Mouse (Mus musculus) neural tube, embryonic 13.5 days (tissue): ENCODE results near the gene Fam213a. TPM values are rescaled to one million over a fixed set of nuclear protein-coding genes. Genes with fewer than 3 reads are reported as not detected.
A peak's percentile ranks its signal among the peaks of the same experiment; 100 is the strongest.

Experiments
- ATAC-seq: fragments of 200-750 bp; cut with Nextera tagmentation; 2 replicates; pipeline ENCODE4 v1.8.0; 2017; ENCODE audit warnings: low read depth, mild to moderate bottlenecking, moderate TSS enrichment, moderate library complexity
- H3K27ac ChIP-seq: fragments of 300-500 bp; sonication (generic); replicated peaks from 2 replicates; pipeline ENCODE4 v1.5.1; 2015; ENCODE audit warnings: moderate library complexity, mild to moderate bottlenecking, inconsistent platforms
- H3K27me3 ChIP-seq: fragments of 300-500 bp; sonication (generic); 2 replicates; pipeline ENCODE4 v1.6.1; 2015; ENCODE audit warnings: mild to moderate bottlenecking, inconsistent platforms
- H3K36me3 ChIP-seq: fragments of 300-500 bp; sonication (generic); 2 replicates; pipeline ENCODE4 v1.6.1; 2015; ENCODE audit warnings: mild to moderate bottlenecking, inconsistent platforms
- H3K4me1 ChIP-seq: fragments of 300-500 bp; sonication (generic); replicated peaks from 2 replicates; pipeline ENCODE4 v1.6.1; 2015; ENCODE audit warnings: inconsistent platforms
- H3K4me2 ChIP-seq: fragments of 300-500 bp; sonication (generic); 2 replicates; pipeline ENCODE4 v1.6.1; 2015; ENCODE audit warnings: inconsistent platforms, mild to moderate bottlenecking, moderate library complexity
- H3K4me3 ChIP-seq: fragments of 300-500 bp; sonication (generic); 2 replicates; pipeline ENCODE4 v1.5.1; 2015; ENCODE audit warnings: mild to moderate bottlenecking, inconsistent platforms
- H3K9ac ChIP-seq: fragments of 300-500 bp; sonication (generic); 2 replicates; pipeline ENCODE4 v1.6.1; 2015; ENCODE audit warnings: moderate library complexity, mild to moderate bottlenecking, inconsistent platforms
- H3K9me3 ChIP-seq: fragments of 300-500 bp; sonication (generic); 2 replicates; pipeline ENCODE4 v1.6.1; 2016; ENCODE audit warnings: inconsistent platforms
- WGBS: fragments of 180-500 bp; shearing (Covaris S2); methylation state at CpG from one replicate; pipeline ENCODE4 v1.1.7; 2015; 5-methylcytosine and 5-hydroxymethylcytosine counted together
- polyA plus RNA-seq: library from polyadenylated mRNA; unstranded; fragments of >200 nt; fragmentation: Nextera tagmentation; extraction: Ambion mirVana; gene quantifications from 2 replicates; pipeline ENCODE4 v1.2.1, GENCODE M21; 2015

Gene Fam213a
- polyA plus RNA-seq, 1 experiment from 2014 or later: 73.4 TPM

DNA sequence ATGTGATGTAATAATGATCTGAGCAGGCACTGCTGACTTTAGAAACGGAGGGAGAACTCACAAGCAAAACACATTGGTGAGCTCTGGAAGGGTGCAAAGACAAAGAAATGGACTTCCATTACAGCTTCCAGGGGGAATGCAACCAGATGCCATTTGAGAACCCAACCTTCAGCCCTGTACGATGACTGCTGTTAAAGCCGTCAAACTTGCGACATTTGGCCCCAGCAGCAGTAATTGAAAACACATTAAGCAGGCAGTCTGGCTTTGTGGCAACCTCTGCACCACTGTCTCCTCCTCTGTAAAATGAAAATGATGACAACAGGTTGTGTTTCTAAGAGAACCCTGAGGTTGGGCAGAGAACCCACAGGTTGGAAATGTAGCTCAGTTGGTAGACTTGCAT, 12.8 kb downstream of the Fam213a start:
- H3K9ac ChIP-seq: no peak overlapping the region
- H3K4me2 ChIP-seq: no peak overlapping the region
- H3K27ac ChIP-seq: no peak overlapping the region
- ATAC-seq: no peak
- no peaks in the 10 kb centered on the region for H3K9me3 ChIP-seq
- no peaks in the 10 kb centered on the region for H3K27me3 ChIP-seq
- H3K4me1 ChIP-seq: peaks cover 16% of the 10 kb centered on the region
- 76% methylated on average over 4 of the region's 4 CpGs for WGBS
- no peak overlapping the region for H3K4me3 ChIP-seq
- peaks cover 47% of the 10 kb centered on the region for H3K36me3 ChIP-seq

DNA sequence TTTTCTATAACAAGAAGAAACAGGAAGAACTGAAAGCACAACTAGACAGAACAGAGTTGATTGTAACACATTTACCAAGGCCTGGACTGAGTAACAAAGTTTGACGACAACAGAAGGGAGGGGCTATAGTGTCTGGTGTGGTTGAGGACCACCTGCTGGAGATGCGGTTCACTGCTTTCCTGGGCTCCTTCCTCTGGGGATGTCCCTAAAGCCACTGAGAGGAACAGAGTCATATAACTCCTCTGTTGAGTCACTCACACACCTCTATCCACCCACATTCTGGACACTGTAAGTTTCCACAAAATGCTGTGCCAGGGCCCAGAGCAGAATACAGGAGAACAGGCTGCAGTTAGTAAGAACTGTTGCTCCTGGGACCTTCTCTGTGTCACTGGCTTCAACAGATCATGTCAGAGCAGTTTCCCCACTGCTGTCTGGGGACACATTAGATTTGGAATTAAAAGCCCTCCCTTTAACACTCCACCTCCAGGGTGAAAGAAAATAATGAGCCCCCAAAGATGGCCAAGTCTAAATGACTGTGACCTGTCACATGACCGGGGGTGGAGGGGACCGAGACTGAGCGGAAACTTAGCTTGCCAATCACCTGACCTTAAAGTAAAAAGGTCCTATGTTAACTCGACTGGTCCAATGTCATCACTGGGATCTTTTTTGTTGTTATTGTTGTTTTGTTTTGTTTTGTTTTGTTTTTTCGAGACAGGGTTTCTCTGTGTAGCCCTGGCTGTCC, 13.5 kb downstream of the Fam213a start:
- WGBS: 86% methylated on average over 7 of the region's 7 CpGs
- H3K36me3 ChIP-seq: peaks cover 54% of the 10 kb centered on the region
- no peak overlapping the region for H3K9ac ChIP-seq
- no peaks in the 10 kb centered on the region for H3K27me3 ChIP-seq
- H3K4me2 ChIP-seq: no peak overlapping the region
- no peaks in the 10 kb centered on the region for H3K9me3 ChIP-seq
- no peak overlapping the region for H3K4me3 ChIP-seq
- peaks cover 16% of the 10 kb centered on the region for H3K4me1 ChIP-seq
- ATAC-seq: no peak
- no peak overlapping the region for H3K27ac ChIP-seq

DNA sequence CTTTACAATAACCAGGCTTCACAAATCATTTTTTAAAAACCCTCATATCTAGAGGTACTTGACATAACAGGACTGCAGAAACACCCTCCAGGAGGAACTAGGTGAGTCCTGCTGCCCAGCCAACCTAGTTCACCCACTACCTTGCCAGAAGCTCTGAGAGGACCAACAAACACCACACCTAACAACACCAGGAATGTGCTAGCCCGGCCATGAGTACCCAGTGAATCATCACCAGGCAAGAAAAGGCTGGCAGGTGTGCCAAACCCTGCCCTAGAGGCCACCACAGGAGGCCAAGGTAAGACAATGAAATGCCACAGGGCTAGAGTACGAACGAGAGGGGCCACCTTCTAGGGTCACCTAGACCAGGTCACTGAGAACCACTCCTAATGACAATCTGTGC, 17.4 kb downstream of the Fam213a start:
- 78% methylated on average over 3 of the region's 3 CpGs for WGBS

DNA sequence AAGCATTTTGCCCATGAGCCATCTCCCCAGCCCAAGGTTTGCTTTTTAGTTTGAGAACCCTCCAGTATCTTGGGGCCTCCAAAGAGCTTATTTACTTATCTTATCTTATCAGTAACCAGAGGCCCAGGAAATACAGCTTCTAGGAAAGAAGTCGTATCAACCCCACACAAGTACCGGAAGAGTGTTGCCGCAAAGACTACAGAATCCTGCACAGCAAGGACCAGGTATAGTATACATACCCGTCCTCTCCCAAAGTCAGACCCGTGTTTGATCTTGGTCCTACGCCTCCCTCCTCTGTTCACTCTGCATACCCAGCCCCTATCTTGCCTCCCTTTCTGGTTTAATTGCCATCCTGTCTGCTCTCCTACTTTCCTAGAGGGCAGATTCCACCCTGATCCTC, 21.1 kb downstream of the Fam213a start:
- Histone ChIP-seq H3K4me2 (no peak overlapping the region), H3K27ac (no peak overlapping the region), H3K9me3 (no peaks in the 10 kb centered on the region), H3K27me3 (no peaks in the 10 kb centered on the region), H3K4me1 (no peaks in the 10 kb centered on the region), H3K36me3 (peaks cover 30% of the 10 kb centered on the region), H3K4me3 (no peak overlapping the region), H3K9ac (no peak overlapping the region)
- ATAC-seq: no peak
- WGBS: 94% methylated on average over 6 of the region's 6 CpGs

More for the DNA sequence above, 17.4 kb downstream of the Fam213a start:
- Histone ChIP-seq H3K9me3 (no peaks in the 10 kb centered on the region), H3K27ac (no peak overlapping the region), H3K27me3 (no peaks in the 10 kb centered on the region), H3K4me2 (no peak overlapping the region), H3K9ac (no peak overlapping the region), H3K4me1 (no peaks in the 10 kb centered on the region), H3K36me3 (peaks cover 53% of the 10 kb centered on the region), H3K4me3 (no peak overlapping the region)
- ATAC-seq: no peak

DNA sequence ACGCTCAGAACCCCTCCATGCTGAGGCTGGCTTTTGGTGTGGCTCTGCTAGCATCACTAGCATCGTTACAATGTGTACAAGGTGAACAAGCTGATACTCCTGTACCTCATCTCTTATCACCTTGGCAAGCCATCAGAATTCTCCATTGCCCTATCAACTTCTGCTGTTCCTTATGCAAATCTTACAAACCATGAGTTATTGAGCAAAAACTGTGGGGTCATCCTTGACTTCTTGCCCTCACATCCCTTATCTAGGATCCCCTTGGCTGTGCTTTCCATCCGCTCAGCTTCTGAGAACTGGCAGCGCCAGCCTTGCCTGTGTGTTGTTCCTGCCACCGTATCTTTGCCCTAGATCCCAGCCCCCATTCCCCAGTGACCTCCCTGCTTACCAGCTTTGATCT, 24.8 kb downstream of the Fam213a start:
- Histone ChIP-seq H3K27ac (no peak overlapping the region), H3K4me3 (no peak overlapping the region), H3K27me3 (no peaks in the 10 kb centered on the region), H3K4me2 (no peak overlapping the region), H3K9ac (no peak overlapping the region), H3K36me3 (0 out of 2 replicates have a peak, but pooled peaks cover 5% of the 10 kb centered on the region), H3K4me1 (no peaks in the 10 kb centered on the region), H3K9me3 (no peaks in the 10 kb centered on the region)
- no peak for ATAC-seq
- 91% methylated on average over 5 of the region's 5 CpGs for WGBS

DNA sequence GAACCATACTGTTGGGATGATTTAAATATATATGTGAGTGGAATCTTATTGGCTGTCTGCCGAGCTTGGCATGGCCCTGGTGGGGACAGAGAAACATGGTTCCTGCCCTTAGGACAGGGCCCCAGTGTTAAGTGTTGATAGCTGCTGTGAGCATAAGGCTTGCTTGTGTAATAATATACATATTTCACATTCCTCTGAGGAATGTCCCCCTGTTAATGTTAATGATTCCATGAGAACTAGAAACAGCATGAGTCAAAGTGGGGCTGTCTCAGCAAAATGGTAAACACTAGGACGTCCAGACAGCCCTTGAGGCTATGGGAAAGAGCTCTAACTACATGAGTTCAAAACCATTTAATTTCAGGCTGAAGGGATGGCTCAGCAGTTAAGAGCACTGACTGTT, 26.4 kb downstream of the Fam213a start:
- ATAC-seq: no peak
- Histone ChIP-seq H3K4me3 (no peak overlapping the region), H3K9me3 (no peaks in the 10 kb centered on the region), H3K9ac (no peak overlapping the region), H3K27ac (no peak overlapping the region), H3K4me2 (no peak overlapping the region), H3K27me3 (no peaks in the 10 kb centered on the region), H3K4me1 (no peaks in the 10 kb centered on the region), H3K36me3 (no peaks in the 10 kb centered on the region)
- 79% methylated on average over 2 of the region's 2 CpGs for WGBS

DNA sequence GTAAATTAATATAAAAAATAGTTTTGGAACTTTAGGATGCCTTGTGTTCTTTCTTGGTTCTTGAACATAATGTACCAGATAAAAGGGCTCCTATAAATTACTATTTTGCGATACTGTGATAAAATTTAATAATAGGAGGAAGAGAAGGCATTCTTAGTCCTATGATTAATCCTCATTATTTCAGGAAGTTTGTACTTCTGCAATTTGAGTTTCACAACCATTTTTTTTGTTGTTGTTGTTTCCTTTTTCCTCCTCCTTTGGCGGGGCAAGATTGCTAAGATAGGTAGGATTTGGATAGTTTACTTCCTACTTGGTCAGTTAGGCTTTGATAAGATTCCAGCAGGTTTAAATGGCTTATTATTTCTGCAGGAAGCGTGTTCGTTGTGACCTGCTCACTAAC, 28.0 kb downstream of the Fam213a start:
- Histone ChIP-seq H3K4me2 (no peak overlapping the region), H3K36me3 (no peaks in the 10 kb centered on the region), H3K9me3 (no peaks in the 10 kb centered on the region), H3K27me3 (no peaks in the 10 kb centered on the region), H3K4me3 (no peak overlapping the region), H3K4me1 (no peaks in the 10 kb centered on the region), H3K27ac (no peak overlapping the region), H3K9ac (no peak overlapping the region)
- no peak for ATAC-seq
- WGBS: 91% methylated on average over 4 of the region's 4 CpGs

DNA sequence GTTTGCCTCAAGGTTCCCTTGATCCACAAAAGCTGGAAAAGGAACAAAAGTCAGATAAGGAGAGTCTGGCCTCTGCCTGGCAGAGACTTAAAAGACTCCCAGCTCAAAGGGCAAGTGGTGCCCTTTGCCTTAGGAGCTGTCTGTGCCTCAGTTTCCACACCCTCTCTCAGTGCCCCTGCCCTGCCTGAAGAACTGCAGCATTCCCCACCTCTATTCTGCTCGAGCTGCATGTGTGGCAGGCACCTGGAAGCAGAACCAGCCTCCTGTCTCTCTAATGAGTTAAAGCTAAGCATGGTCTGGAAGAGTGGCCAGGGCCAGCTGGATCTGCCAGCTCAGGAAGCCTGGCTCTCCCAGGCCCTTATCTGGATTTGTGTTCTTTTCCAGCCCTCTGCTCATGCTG, 33.9 kb downstream of the Fam213a start:
- no peak; the same call in 1 of the 2 replicates for ATAC-seq

DNA sequence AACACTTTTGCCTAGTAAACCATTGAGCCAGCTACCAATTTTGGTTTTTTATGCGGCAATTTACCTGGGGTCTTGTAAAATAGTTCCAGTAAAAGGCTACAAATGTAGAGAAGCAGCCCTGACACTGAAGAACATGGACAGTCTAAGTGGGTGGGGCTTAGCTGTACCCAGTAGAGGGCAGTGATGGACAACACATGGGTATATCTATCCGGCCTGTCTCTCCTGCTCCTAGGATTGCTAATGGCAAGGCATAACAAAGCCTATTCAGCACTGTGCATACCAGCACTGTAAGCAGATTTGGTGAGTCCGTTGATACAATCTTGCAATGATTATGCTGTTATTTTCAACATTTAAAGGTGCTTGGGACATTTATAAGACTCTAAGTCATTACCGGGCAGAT, 34.6 kb downstream of the Fam213a start:
- 48% methylated on average over 4 of the region's 4 CpGs for WGBS
- no peak overlapping the region for H3K9ac ChIP-seq
- peak; percentile 74; the same call in 1 of the 2 replicates for ATAC-seq

More for the DNA sequence above, 33.9 kb downstream of the Fam213a start:
- Histone ChIP-seq H3K27ac (no peak overlapping the region), H3K4me1 (no peaks in the 10 kb centered on the region), H3K9me3 (no peaks in the 10 kb centered on the region), H3K27me3 (no peaks in the 10 kb centered on the region), H3K36me3 (no peaks in the 10 kb centered on the region), H3K9ac (no peak overlapping the region), H3K4me2 (no peak overlapping the region), H3K4me3 (no peak overlapping the region)
- 53% methylated on average over 1 of the region's 1 CpGs for WGBS

DNA sequence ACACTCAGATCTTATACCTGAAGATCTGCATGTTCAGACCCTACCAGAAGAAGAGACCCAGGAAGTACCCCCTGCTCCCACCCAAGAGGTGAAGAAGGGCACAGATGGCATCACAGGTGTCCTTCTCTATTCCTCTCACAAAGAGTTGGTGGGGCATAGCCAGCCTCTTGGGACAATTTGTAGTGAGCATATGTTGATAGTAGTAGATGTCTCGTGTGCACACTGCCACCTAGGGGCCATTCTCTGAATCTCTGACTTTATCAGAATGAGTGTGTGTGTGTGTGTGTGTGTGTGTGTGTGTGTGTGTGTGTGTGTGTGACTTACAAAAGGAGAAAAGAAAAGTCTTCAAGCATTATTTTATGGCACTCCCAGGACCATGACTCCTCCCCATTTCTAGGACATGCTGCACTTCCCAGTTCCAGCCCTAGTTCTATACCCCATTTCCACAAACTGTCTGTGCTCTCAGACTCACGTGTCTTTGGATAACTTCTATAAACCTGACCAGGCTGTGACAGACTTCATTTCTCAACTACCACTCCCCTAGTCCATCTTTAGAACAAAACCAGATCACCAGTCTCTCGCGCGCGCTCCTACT, 38.4 kb downstream of the Fam213a start:
- Histone ChIP-seq H3K4me1 (no peaks in the 10 kb centered on the region), H3K27me3 (no peaks in the 10 kb centered on the region), H3K4me2 (no peak overlapping the region), H3K9me3 (no peaks in the 10 kb centered on the region), H3K4me3 (no peak overlapping the region), H3K36me3 (no peaks in the 10 kb centered on the region), H3K27ac (no peak overlapping the region), H3K9ac (no peak overlapping the region)
- peak; percentile 73; the same call in 1 of the 2 replicates for ATAC-seq
- 72% methylated on average over 6 of the region's 6 CpGs for WGBS

More for the DNA sequence above, 34.6 kb downstream of the Fam213a start:
- no peak overlapping the region for H3K4me2 ChIP-seq
- no peak overlapping the region for H3K27ac ChIP-seq
- no peak overlapping the region for H3K4me3 ChIP-seq
- H3K36me3 ChIP-seq: no peaks in the 10 kb centered on the region
- H3K4me1 ChIP-seq: no peaks in the 10 kb centered on the region
- no peaks in the 10 kb centered on the region for H3K27me3 ChIP-seq
- H3K9me3 ChIP-seq: no peaks in the 10 kb centered on the region

DNA sequence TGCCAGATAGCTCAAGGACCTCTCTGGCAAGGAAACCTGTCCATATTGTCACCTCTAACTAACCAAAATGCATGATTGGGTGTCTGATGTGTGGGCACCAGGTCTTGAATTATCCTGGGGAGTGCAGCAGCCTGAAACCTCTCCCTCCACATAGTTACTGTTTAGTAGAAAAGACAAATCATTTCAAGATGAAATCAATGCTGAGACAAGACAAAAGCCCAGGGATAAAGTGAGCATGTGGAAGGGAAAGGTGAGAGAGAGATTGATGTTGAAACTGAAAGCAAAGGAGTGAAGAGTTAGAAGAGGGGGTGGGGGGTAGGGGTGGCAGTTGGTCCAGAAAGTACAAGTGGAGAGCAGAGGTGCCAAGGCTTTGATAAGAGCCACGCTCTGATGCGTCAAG, 45.5 kb downstream of the Fam213a start:
- no peak for ATAC-seq
- H3K4me1 ChIP-seq: peaks cover 38% of the 10 kb centered on the region
- H3K4me3 ChIP-seq: peak overlapping the region; percentile 93; the same call in 1 of the 2 replicates
- H3K9me3 ChIP-seq: no peaks in the 10 kb centered on the region
- no peak overlapping the region for H3K27ac ChIP-seq
- no peaks in the 10 kb centered on the region for H3K36me3 ChIP-seq
- H3K27me3 ChIP-seq: no peaks in the 10 kb centered on the region
- peak overlapping the region; percentile 74; the same call in 1 of the 2 replicates for H3K9ac ChIP-seq
- 74% methylated on average over 2 of the region's 2 CpGs for WGBS
- H3K4me2 ChIP-seq: peak overlapping the region; percentile 81

DNA sequence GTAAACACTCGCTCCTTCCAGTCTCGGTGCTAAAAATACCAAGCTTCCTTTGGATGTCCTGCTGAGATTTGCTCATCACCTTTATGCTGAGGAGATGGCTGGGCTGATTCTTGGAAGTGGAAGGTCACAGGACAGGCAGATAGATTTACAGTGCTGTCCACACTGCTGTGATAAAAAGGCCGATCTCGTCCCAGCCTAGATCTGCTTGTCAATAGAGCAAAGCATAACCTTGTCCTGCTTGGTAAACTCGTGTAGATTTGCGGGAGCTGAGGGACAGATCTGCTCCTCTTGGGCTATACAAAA, 46.0 kb downstream of the Fam213a start:
- H3K27me3 ChIP-seq: no peaks in the 10 kb centered on the region
- ATAC-seq: peak; percentile 3; the same call in 1 of the 2 replicates
- H3K27ac ChIP-seq: peak overlapping the region; percentile 90
- H3K4me2 ChIP-seq: peak overlapping the region; percentile 81
- H3K36me3 ChIP-seq: no peaks in the 10 kb centered on the region
- 3% methylated on average over 6 of the region's 6 CpGs for WGBS
- peak overlapping the region; percentile 93 for H3K4me3 ChIP-seq
- H3K9me3 ChIP-seq: no peaks in the 10 kb centered on the region
- H3K9ac ChIP-seq: peak overlapping the region; percentile 74
- peaks cover 43% of the 10 kb centered on the region for H3K4me1 ChIP-seq
